Mouse (Mus musculus) frontal cortex, postnatal 36 days (tissue): Measurements from ENCODE around the gene Magel2.

Source experiments
- DNase-seq, 2 experiments: peaks; one replicate each; pipeline ENCODE4 v3.0.0; 2022; ENCODE audit warnings: low spot score in 2 of 2

The Magel2 gene

DNA sequence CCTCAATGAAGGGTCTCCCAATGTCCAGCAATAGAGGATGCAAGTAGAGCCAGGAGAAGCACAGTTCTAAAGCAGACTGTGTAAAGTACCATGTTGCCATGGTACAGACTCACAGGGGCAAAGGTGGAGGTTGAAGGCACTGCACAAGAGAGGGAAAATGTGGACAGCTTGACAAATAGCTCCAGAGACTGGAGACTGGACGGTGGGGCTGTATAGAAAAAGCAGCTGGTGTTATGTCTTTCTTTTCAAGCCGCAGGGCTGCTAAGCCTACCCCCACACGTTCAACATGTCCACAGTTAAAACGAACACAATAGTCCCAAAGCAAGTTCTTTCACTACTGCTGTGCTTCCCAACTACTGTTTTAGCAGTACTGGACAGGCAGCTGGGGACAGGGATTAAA is 46.4 kb downstream of the Magel2 start:
- no peak for DNase-seq

- no peak for DNase-seq
Measured at GRCm38 (mm10) chr7:62428337-62428736, 51.5 kb downstream of the Magel2 start.
